Mouse (Mus musculus) forebrain, embryonic 10.5 days (tissue): Measurements from ENCODE around the gene Il2ra. TPM values are rescaled to one million over a fixed set of nuclear protein-coding genes. Genes with fewer than 3 reads are reported as not detected.

Experiments
- DNase-seq: peaks from one replicate; pipeline ENCODE4 v3.0.0-alpha.2; 2017; ENCODE audit warnings: low spot score; ENCODE audit errors: extremely low spot score
- H3K27ac ChIP-seq: fragments of 300-500 bp; sonication (generic); 2 replicates; pipeline ENCODE4 v1.5.1; 2016; ENCODE audit warnings: mild to moderate bottlenecking
- H3K27me3 ChIP-seq: fragments of 300-500 bp; sonication (generic); 2 replicates; pipeline ENCODE4 v1.6.1; 2016; ENCODE audit warnings: mild to moderate bottlenecking; ENCODE audit not compliant: poor library complexity, severe bottlenecking
- H3K36me3 ChIP-seq: fragments of 300-500 bp; sonication (generic); replicated peaks from 2 replicates; pipeline ENCODE4 v1.6.1; 2016; ENCODE audit warnings: mild to moderate bottlenecking, moderate library complexity
- H3K4me1 ChIP-seq: fragments of 300-500 bp; sonication (generic); 2 replicates; pipeline ENCODE4 v1.6.1; 2016
- H3K4me3 ChIP-seq: fragments of 300-500 bp; sonication (generic); 2 replicates; pipeline ENCODE4 v1.5.1; 2016; ENCODE audit warnings: mild to moderate bottlenecking, moderate library complexity
- H3K9me3 ChIP-seq: fragments of 300-500 bp; sonication (generic); 2 replicates; pipeline ENCODE4 v1.6.1; 2016; ENCODE audit warnings: mild to moderate bottlenecking, moderate library complexity
- WGBS: fragments of 180-500 bp; shearing (Covaris S2); methylation state at CpG from one replicate; pipeline ENCODE4 v1.1.7; 2016; 5-methylcytosine and 5-hydroxymethylcytosine counted together
- polyA plus RNA-seq: library from polyadenylated mRNA; unstranded; fragments of >200 nt; fragmentation: Nextera tagmentation; extraction: Ambion mirVana; gene quantifications from 2 replicates; pipeline ENCODE4 v1.2.1, GENCODE M21; 2016

The Il2ra gene
- polyA plus RNA-seq, 1 experiment from 2014 or later, result not detected

GRCm38 (mm10) chr2:11657581-11657980 is 15.0 kb downstream of the Il2ra start:
- Histone ChIP-seq H3K27ac (no peak overlapping the region), H3K9me3 (no peaks in the 10 kb centered on the region), H3K4me3 (no peak overlapping the region), H3K4me1 (peaks cover 5% of the 10 kb centered on the region; the same call in 1 of the 2 replicates), H3K27me3 (no peaks in the 10 kb centered on the region), H3K36me3 (no peaks in the 10 kb centered on the region)
- DNase-seq, result no peak
- WGBS, result 93% methylated on average over 2 of the region's 2 CpGs

GRCm38 (mm10) chr2:11659263-11659662 is 16.7 kb downstream of the Il2ra start:
- H3K36me3 ChIP-seq, result no peaks in the 10 kb centered on the region
- peaks cover 9% of the 10 kb centered on the region for H3K4me1 ChIP-seq
- 53% methylated on average over 2 of the region's 2 CpGs for WGBS
- no peaks in the 10 kb centered on the region for H3K9me3 ChIP-seq
- no peak for DNase-seq
- H3K27ac ChIP-seq, result no peak overlapping the region
- H3K27me3 ChIP-seq, result no peaks in the 10 kb centered on the region
- H3K4me3 ChIP-seq, result no peak overlapping the region

DNA sequence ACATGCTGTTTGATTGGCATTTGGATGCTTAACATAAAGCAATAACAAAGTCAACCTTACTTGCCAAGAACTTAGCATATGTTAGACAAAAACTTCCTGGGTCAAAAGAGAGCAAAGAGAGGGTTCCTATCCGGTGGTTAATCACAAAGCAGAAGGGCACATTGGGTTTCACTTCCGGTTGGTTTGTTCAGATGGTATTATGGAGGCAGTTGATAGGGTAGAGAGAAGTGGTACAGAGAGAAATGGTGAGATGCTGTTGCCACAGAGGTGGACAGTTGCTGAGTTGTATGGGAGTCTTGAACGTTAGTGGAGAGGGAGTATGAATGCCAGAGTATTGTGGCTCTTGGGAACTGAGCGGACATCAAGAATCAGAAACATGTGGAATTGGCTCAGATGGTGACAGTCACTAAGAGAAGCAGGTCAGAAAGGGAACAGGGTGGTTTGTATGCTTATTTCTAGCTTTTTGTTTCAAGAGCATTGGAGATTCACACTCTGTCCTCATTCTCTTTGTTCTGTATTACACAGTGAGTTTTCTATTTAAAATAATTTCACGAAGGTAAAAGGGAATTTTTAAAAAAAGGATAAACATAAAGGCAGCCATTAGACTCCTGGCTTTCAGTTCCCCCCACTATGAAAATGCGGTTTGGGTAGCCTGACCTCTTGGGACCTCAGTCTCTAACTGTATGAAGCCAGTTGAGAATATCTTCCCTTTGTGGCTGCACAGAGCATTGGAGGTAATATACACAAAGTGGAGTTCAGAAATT is 19.7 kb downstream of the Il2ra start:
- 85% methylated on average over 6 of the region's 6 CpGs for WGBS

DNA sequence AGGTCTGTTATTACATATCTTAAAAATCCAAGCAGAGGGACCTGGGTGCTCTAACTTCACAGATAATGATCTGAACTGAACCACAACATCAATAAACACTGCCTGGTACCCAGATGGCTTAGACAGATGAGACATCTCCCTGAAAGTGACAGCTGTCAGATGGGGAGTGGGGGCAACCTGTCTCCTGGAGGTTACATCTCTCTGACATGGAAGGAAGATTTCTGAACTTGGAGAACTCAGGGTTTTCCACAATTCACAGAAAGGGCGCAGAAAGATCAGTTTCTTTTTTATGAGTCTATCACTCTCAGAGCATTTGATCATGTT is 20.3 kb downstream of the Il2ra start:
- Histone ChIP-seq H3K4me3 (no peak overlapping the region), H3K9me3 (no peaks in the 10 kb centered on the region; the same call in 1 of the 2 replicates), H3K27ac (no peak overlapping the region), H3K27me3 (no peaks in the 10 kb centered on the region), H3K4me1 (peaks cover 10% of the 10 kb centered on the region), H3K36me3 (no peaks in the 10 kb centered on the region)
- no peak for DNase-seq
- 100% methylated on average over 1 of the region's 1 CpGs for whole genome bisulfite sequencing

More for the DNA sequence above, 19.7 kb downstream of the Il2ra start:
- H3K4me3 ChIP-seq, result no peak overlapping the region
- no peaks in the 10 kb centered on the region for H3K36me3 ChIP-seq
- DNase-seq, result no peak
- no peaks in the 10 kb centered on the region for H3K27me3 ChIP-seq
- peaks cover 10% of the 10 kb centered on the region for H3K4me1 ChIP-seq
- no peak overlapping the region for H3K27ac ChIP-seq
- H3K9me3 ChIP-seq, result no peaks in the 10 kb centered on the region; the same call in 1 of the 2 replicates

- 4% methylated on average over 10 of the region's 10 CpGs for WGBS
Observed at GRCm38 (mm10) chr2:11663961-11664360, 21.4 kb downstream of the Il2ra start.

GRCm38 (mm10) chr2:11664367-11664766 is 21.8 kb downstream of the Il2ra start:
- Histone ChIP-seq H3K36me3 (no peaks in the 10 kb centered on the region), H3K4me3 (peak overlapping the region; percentile 31), H3K4me1 (peaks cover 8% of the 10 kb centered on the region), H3K27ac (no peak overlapping the region), H3K27me3 (no peaks in the 10 kb centered on the region), H3K9me3 (no peaks in the 10 kb centered on the region; the same call in 1 of the 2 replicates)
- DNase-seq, result no peak
- 50% methylated on average over 6 of the region's 6 CpGs for WGBS

More at GRCm38 (mm10) chr2:11663961-11664360, 21.4 kb downstream of the Il2ra start:
- Histone ChIP-seq H3K27ac (no peak overlapping the region), H3K36me3 (no peaks in the 10 kb centered on the region), H3K4me1 (peaks cover 10% of the 10 kb centered on the region), H3K27me3 (no peaks in the 10 kb centered on the region), H3K4me3 (peak overlapping the region; percentile 31), H3K9me3 (no peaks in the 10 kb centered on the region; the same call in 1 of the 2 replicates)
- DNase-seq, result peak; percentile 61

GRCm38 (mm10) chr2:11664806-11665205 is 22.2 kb downstream of the Il2ra start:
- DNase-seq, result no peak
- Histone ChIP-seq H3K27ac (no peak overlapping the region), H3K36me3 (no peaks in the 10 kb centered on the region), H3K4me1 (peaks cover 5% of the 10 kb centered on the region; the same call in 1 of the 2 replicates), H3K4me3 (no peak overlapping the region), H3K27me3 (no peaks in the 10 kb centered on the region), H3K9me3 (no peaks in the 10 kb centered on the region; the same call in 1 of the 2 replicates)
- WGBS, result 91% methylated on average over 4 of the region's 4 CpGs

DNA sequence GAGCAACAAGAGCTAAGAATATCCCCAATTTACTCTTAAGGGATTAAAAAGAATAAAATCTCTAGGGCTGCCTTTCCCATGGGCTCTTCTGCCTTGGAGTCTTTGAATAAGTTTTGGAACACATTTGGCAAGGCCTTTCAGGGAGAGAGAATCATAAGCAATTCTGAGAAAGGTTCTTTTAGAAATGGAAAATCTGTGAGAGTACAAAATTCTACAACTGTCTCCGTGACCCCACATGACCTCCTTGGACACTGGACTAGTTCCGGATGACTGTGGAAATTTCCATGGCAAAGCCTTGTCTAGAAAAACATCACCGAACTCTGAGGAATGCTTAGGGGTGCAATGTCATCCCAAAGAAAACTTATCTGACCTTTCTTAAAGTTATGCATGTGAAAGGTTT is 22.7 kb downstream of the Il2ra start:
- Histone ChIP-seq H3K4me3 (no peak overlapping the region), H3K27ac (no peak overlapping the region), H3K36me3 (no peaks in the 10 kb centered on the region), H3K27me3 (no peaks in the 10 kb centered on the region), H3K4me1 (peaks cover 5% of the 10 kb centered on the region; the same call in 1 of the 2 replicates), H3K9me3 (no peaks in the 10 kb centered on the region; the same call in 1 of the 2 replicates)
- DNase-seq, result no peak
- WGBS, result 86% methylated on average over 3 of the region's 3 CpGs

DNA sequence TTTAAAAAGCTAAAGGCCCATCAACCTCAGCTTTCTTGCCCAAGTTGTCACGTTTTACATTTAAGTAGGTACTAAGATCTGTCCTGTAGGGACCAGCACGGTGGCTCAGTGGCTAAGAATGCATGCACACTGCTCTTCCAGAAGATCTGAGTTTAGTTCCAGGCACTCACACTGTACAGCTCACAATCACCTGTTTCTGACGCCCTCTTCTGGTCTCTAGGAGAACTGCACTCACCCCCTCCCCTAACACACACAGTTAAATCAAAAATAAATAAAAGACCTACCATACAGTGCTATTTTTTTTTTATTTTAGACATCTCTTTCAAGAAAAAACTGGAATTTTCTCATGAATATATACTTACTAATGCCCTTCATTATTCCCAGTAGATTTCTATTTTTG is 29.5 kb downstream of the Il2ra start:
- no peaks in the 10 kb centered on the region for H3K27me3 ChIP-seq

DNA sequence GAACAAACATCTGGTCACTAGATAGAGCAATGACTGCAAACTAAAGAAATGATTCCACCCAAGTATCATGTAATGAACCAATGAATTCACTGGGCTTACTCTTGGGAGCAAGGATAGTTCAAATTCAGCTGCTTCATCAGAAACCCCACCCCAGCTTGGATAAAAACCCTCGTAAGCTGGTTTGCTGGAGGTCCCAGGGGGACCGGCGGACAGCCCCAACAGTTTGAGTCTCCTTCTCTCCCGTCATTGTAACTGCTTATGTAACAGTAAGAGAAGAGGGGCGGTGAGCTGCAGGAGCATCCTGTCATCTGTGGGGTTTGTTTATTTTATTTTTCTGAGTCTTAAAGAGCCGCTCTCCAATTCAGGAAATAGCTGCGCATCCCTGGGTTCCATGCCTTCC is 37.0 kb downstream of the Il2ra start:
- WGBS, result 86% methylated on average over 7 of the region's 7 CpGs
- DNase-seq, result no peak
- H3K9me3 ChIP-seq, result no peaks in the 10 kb centered on the region
- no peak overlapping the region for H3K4me3 ChIP-seq
- H3K4me1 ChIP-seq, result no peaks in the 10 kb centered on the region
- no peaks in the 10 kb centered on the region for H3K27me3 ChIP-seq
- H3K36me3 ChIP-seq, result no peaks in the 10 kb centered on the region
- no peak overlapping the region for H3K27ac ChIP-seq

More for the DNA sequence above, 29.5 kb downstream of the Il2ra start:
- no peaks in the 10 kb centered on the region for H3K36me3 ChIP-seq
- no peak for DNase-seq
- H3K27ac ChIP-seq, result no peak overlapping the region
- WGBS, result 22% methylated on average over 3 of the region's 3 CpGs
- H3K4me1 ChIP-seq, result no peaks in the 10 kb centered on the region
- H3K9me3 ChIP-seq, result peaks cover 8% of the 10 kb centered on the region; the same call in 1 of the 2 replicates
- no peak overlapping the region for H3K4me3 ChIP-seq

DNA sequence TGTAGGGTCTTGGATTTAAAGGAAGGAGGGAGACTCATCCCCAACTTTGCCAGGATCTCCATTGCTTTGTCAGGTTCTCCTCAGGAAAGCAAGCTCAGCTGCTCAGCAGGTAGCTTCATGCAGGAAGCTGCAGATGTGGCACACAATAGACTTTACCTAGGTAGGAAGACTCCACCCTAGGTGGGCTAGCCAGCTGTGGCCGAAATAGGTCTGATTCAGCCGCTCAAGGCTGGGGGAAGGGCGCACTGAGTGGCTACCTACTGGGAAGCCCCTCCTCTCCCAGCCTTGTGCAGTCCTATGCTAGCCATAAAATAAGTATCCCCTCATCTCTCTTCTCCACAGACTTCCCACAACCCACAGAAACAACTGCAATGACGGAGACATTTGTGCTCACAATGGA is 40.1 kb downstream of the Il2ra start:
- Histone ChIP-seq H3K27me3 (no peaks in the 10 kb centered on the region), H3K36me3 (no peaks in the 10 kb centered on the region), H3K4me3 (no peak overlapping the region), H3K4me1 (no peaks in the 10 kb centered on the region), H3K27ac (no peak overlapping the region), H3K9me3 (no peaks in the 10 kb centered on the region)
- no peak for DNase-seq
- 53% methylated on average over 4 of the region's 4 CpGs for WGBS

- H3K36me3 ChIP-seq, result no peaks in the 10 kb centered on the region
- WGBS, result 92% methylated on average over 4 of the region's 4 CpGs
- H3K4me1 ChIP-seq, result no peaks in the 10 kb centered on the region
- H3K27ac ChIP-seq, result no peak overlapping the region
- no peak overlapping the region for H3K4me3 ChIP-seq
- DNase-seq, result no peak
- no peaks in the 10 kb centered on the region for H3K27me3 ChIP-seq
- H3K9me3 ChIP-seq, result no peaks in the 10 kb centered on the region
Observed at GRCm38 (mm10) chr2:11686512-11686911, 43.9 kb downstream of the Il2ra start.

- Histone ChIP-seq H3K27ac (no peak overlapping the region), H3K36me3 (no peaks in the 10 kb centered on the region), H3K4me3 (no peak overlapping the region), H3K4me1 (no peaks in the 10 kb centered on the region), H3K9me3 (no peaks in the 10 kb centered on the region), H3K27me3 (no peaks in the 10 kb centered on the region)
- DNase-seq, result no peak
- WGBS, result 30% methylated on average over 3 of the region's 3 CpGs
Observed at GRCm38 (mm10) chr2:11687436-11687835, 44.8 kb downstream of the Il2ra start.
